Mouse (Mus musculus): ENCODE data around the gene Mr1. TPM values are rescaled to one million over a fixed set of nuclear protein-coding genes. Genes with fewer than 3 reads are reported as not detected.
"Not testable (repeated sequence)": the region's sequence is repeated elsewhere in the genome, so short reads cannot be mapped to it uniquely, and the experiment has no call there.

Gene Mr1
- 31.1 and 34.0 TPM in 2 replicates for polyA plus RNA-seq (2015; fragmentation: Nextera tagmentation; extraction: Ambion mirVana)

DNA sequence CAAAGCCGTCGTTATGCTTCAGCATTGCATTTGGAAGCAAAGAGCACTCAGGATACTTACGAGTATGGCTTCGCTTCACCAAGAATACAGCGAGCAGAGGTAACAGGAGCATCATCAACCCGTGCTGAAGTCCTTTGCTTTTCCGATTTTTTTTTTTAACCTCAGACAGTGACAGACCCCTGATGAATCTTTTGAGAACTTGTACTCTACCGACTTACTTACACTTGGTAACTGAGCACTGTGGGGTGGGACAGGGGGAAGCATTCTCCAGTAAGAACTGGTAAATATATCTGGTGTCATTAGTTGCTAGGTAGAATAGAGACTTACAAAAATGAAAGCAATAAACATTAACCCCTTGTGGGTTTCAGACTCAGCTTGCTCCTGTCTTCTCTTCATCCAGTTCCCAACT lies at the start of gene Mr1:
Gene Mr1, minus strand, starts transcription at position 243 of the 409 bp plus-strand sequence.
- peak; percentile 87 for DNase-seq (ENCODE audit: low spot score)

DNA sequence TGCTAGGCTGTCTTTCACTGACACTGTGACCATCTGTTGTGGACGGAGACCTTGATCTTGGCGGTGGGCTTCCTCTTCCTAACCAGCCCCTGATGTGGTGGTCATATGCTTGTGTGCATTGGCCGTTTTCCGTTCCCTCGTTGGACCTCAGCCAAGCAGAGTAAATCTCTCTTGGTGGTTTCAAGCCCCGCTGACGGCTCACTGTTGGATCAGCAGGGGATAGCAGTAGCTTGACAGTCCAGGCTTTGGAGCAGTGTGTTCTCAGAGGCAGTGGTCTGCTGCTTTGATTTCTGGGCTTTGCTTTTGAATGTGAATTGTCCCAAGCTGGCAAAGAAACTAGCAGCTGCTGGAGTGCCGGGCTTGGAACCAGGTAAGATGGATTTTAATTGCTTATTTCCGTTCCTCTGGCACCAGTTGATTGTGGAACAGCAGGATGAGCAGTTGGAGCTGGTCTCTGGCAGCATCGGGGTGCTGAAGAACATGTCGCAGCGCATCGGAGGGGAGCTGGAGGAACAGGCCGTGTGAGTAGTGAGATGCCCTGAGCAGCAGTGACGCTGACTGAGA lies 46.3 kb upstream of the Mr1 start:
- no peak for DNase-seq (ENCODE audit: low spot score)

DNA sequence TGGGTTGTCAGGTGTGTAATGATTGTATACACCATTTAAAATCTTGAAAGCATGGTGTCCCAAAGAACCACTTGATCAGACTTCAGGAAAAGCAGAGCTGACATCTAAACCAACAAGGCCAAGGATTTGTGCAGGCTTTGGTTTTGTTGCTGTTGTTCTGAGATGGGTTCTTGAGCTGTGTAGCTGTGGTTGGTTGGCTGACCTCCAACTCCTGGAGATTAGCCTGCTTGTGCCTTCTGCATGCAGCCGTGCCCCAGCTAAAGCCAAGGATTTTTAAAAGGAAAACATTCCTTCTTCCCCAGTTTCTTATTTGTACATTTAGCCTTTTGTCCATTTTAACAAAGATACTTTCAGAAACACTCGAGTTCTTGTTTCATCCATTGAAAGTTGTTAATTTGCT lies 45.1 kb upstream of the Mr1 start:
- DNase-seq (ENCODE audit: low spot score) = no peak

DNA sequence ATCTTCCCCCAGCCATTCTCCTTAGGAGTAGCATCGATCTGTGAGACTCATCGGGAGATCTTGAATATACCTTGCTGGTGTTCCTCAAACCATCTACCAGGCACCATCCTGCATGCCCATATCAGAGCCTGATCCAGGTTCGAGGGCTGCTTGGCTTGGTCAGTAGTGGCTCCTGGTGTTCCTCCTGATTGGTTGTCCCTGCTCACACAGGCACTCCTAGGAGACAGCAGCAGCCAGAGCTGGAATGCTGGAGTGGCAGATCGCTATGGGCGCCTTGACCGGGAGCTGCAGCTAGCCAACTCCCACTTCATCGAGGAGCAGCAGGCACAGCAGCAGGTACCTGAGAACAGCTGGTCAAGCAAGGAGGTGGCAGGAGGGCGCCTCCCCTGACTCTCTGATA lies 44.6 kb upstream of the Mr1 start:
- no peak for DNase-seq (ENCODE audit: low spot score)

DNA sequence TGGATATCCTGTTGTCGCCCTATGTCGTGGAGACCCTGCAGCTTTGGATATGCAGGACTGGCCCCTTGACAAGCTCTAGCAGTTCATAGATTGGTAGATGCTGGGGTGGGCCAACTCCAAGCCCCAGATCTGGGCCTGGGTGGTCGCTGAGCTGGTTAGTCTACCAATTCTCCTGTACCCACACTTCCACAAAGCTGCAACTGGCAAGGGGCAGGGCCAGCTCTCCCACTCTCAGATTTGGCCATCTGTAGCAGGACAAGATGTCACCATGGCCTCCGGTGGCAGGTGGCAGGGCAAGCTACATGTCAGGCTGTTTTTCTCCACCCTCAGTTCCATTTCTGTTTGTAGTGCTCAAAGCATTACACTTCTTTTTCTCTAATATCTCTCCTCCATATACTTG lies 42.0 kb upstream of the Mr1 start:
- no peak for DNase-seq (ENCODE audit: low spot score)

DNA sequence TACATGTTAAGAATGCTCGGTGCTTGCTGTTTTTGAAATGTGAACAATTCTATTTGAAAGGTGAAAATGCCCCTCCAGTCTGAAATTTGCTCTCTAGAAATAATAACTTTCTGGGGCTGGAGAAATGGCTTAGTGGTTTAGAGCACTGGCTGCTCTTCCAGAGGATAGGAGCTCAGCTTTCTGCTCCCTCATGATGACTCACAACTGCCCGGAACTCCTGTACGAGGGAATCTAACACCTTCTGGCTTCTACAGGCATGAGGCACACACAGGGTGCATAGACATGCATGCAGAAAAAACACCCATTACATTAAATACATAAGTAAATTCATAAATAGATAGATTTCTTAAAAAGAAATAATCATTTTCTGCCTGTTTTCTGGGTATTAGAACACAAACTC lies 37.6 kb upstream of the Mr1 start:
- no peak for DNase-seq (ENCODE audit: low spot score)

DNA sequence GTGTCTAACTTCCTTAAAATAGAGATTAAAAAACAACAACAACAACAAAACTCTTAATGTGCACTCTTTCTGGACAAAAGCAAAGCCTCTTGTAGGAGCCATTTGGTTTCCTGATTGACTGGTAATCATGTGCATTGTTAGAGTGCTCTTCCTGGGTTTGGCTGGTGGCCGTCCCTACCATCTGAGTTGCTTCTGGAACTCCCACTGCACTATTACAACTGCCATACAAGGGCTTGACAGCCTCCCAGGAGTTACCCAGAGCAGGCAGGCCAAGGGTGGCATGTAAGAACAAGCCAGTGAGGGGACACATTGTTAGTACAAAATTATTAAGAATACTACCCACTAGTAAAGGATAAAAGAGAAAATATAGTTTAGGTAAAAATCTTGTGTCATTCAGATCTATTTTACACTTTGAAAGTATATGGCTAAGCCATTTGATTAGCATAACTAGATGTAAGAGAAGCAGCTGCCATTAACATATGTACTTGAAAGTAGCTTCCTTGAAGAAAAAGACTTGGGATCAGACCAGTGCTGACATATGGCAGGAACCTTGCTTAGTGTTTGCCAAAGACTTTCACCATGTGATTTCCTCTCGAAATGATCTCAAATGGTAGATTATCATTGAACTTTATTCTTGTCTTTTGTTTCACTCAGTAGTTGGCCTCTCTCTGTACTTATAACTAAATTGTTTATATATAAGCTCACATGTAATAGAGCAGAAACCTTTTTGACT lies 31.7 kb upstream of the Mr1 start:
- no peak for DNase-seq (ENCODE audit: low spot score)

DNA sequence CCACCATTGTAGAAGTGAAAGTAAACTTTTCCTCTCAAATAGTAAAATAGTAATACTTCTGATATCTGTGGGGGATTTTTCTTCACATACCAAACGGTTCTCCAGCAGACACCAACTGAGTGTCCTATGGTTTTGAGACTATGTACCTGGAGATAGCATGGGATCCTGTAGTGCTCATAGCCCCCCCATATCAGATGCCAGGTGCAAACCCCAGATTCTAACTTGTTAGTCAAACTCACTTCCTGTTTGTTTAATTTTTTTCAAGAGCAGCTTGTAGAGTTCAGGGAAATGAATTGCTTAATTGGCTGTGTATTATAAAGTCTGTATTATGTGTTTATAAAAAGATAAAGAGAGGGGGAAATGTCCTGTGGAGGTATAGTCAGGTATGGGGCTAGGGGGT lies 27.8 kb upstream of the Mr1 start:
- DNase-seq (ENCODE audit: low spot score) = peak; percentile 60

DNA sequence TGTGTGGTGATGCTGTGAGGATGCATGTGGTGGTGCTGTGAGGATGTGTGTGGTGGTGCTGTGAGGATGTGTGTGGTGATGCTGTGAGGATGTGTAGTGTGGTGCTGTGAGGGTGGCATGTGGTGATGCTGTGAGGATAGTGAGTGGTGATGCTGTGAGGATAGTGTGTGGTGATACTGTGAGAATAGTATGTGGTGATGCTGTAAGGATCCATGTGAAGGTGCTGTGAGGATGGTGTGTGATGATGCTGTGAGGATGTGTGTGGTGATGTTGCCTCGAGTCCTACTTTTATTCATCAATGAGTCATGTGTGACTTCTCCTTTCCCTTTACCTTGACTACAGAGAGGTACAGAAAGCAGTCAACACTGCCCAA lies 27.0 kb upstream of the Mr1 start:
- DNase-seq (ENCODE audit: low spot score) = not testable (repeated sequence)

DNA sequence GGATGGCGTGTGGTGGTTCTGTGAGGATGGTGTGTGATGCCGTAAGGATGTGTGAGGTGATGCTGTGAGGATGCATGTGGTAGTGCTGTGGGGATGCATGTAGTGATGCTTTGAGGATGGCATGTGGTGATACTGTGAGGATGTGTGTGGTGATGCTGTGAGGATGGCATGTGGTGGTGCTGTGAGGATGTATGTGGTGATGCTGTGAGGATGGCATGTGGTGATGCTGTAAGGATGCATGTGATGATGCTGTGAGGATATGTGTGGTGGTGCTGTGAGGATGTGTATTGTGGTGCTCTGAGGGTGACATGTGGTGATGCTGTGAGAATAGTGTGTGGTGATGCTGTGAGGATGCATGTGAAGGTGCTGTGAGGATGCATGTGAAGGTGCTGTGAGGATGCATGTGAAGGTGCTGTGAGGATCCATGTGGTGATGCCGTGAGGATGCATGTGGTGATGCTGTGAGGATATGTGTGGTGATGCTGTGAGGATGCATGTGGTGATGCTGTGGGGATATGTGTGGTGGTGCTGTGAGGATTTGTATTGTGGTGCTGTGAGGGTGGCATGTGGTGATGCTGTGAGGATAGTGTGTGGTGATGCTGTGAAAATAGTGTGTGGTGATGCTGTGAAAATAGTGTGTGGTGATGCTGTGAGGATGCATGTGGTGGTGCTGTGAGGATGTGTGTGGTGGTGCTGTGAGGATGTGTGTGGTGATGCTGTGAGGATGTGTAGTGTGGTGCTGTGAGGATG lies 26.5 kb upstream of the Mr1 start:
- DNase-seq (ENCODE audit: low spot score) = no peak

DNA sequence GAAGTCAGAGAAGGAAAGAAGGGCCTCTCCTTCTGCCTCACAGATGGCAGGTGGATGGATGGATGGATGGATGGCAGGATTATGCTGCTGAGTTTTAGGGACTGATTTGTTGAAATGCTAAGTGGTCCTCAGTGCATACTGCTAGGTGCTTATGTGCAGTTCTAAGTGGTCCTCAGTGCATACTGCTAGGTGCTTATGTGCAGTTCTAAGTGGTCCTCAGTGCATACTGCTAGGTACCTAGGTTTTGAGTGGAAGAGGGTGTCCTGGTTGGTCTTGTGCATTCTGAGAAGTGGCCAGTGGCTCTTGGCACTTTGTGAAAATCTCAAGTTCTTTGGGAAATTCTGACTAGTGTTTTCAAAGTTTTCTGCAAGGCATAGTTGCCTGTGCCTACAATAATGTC lies 23.3 kb upstream of the Mr1 start:
- DNase-seq (ENCODE audit: low spot score) = no peak

DNA sequence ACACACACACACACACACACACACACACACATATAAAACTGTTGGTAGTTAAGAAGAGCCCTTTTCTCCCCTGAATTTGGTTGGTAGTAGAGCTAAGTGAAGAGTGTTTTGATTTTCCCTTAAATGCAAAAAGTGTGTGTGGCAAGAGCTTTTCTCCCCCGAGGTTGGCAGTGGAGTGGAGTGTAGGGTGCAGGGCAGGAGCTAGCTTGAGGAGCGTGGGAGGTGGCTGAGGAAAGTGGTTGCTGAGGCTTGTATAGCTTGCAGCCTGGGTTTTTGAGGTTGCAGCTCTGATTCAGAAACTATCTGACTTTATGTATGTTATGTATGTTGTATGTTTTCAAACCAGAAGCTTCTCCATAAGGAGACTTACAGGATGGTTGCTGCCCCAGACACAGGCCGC lies 20.8 kb upstream of the Mr1 start:
- DNase-seq (ENCODE audit: low spot score) = no peak

DNA sequence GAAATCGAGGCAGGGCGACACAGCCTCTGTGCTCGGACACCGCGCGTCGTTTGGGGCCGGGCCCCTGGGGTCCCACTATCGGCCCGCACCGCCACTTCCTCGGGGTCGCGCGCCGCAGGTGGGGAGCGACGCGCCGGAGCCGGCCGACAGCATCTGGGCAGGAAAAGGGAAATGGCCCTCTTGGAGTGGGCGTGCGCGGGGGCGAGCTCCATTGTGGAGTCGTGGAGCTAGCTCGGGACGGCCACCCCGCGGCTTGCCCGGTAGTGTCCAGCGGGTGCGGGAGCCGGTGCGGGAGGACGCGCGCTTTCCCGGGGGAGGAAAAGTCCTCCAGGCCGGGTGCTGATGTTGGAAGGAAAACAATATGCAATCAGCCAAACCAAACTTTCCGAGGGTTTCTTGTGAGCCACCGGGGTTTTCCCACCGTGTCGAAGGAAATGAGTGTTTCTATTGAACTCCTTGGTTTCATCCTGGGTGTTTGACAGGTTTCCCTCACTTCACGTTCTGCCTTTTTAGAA lies 12.4 kb upstream of the Mr1 start:
- DNase-seq (ENCODE audit: low spot score) = peak; percentile 56

DNA sequence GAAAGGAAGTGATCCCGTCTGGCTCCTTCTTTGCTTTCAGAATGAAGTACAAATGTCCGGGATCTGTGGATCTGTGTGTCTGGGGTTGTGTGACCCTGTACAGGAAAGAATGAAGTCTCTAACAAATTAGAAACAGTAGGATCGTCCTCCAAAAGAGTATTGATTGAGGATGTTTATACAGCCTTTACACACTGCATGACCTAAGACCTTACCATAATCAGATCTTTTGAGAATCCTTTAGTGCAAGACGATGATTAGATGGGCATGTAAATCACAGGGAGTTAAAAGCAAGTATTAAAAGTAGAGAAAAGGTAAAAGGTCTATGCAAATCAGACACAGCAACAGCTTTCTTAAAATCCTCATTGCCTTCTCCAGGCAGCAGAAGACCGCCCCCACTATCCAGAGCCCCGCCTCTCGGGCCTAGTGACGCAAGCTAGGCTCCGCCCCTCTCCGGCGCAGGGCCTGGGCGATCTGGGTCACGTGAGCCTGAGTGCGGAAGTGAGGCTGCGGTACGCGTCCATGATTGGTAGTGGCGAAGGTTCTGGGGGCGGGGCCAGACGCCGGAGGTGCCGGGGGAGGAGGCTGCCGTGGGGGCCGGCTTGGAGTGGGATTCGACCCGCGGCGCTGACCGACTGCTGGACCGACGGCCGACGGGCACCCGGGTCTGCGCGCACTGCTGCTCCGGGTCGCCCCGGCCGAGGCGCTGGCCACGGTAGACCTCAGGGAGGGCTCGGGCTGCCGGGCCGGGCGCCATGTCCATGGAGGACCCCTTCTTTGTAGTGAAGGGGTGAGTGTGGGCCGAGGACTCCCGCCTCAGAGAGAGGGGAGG lies 11.7 kb upstream of the Mr1 start, which contains the start of gene Stx6:
Gene Stx6, plus strand, starts transcription at position 575 of the 829 bp plus-strand sequence.
- DNase-seq (ENCODE audit: low spot score) = peak; percentile 98

DNA sequence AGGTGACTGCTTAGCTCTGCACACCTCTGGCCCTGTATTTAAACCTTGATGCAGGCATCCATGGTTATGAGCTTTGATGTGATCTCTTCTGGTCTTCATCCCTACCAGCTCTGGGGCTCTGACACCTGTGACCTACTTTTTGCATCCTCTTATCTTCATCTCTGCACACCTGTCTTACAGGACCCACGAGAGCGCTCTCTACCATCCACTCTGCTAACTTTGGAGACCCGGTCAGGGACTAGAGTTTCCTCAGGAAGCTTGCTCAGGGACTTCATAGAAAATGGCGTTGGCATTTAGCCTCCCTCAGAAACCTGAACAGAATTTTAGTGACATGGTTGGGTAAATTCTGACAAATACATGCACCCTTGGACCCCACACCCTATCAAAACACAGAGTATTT lies 7.3 kb upstream of the Mr1 start:
- peak; percentile 86 for DNase-seq (ENCODE audit: low spot score)

DNA sequence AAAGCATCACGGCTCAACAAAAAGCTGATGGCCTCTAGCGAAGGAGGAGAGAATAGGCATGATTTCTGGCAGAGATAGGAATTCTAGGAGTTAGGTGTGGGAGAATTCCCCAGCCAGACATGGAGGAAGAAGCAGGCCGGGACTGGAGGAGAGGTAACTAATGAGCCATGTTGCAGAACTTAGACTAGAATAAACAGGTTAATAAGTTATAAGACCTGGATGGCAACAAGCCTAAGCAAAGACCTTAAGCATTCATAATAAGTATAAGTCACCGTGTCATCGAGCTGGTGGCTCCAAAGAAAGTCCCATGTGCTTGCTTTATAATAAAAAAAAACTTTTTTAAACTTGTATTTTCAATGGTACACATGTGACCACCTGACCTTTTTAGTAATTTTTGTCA lies 4.2 kb upstream of the Mr1 start:
- DNase-seq (ENCODE audit: low spot score) = no peak

DNA sequence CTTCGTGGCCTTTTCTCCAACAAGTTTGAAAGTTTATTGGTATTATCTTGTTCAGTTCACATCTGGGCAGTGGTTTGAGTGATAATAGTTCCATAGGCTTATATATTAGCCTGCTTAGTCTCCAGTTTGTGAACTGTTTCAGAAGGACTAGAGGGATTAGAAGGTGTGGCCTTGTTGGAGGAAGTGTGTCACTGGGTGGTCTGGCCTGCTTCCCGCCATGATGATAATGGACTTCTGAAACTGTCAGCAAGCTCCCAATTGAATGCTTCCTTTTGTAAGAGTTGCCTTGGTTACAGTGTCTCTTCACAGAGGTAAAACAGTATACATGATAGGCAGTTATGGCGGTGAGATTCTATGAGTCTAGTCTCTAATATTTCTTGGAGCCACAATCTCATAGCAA lies 2.8 kb upstream of the Mr1 start:
- no peak for DNase-seq (ENCODE audit: low spot score)

DNA sequence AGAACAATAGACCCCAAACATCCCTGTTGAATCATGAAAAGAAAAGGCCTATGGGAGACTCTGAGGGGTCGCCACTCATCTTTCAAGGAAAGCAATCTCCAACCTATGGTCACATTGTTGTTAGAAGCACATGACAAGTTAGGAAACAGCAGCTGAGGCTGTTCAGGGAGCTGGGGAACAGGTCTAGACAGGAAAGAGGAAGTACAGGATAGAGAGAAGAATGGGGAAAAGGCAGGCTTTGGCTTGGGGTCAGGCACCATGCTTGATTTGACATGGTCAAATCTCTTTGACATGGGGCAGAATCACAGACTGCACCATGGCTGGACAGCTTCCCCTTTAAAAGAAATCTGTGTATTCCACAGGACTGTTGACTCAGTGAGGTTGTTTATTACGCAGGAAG lies 614 bp upstream of the Mr1 start:
- no peak for DNase-seq (ENCODE audit: low spot score)

DNA sequence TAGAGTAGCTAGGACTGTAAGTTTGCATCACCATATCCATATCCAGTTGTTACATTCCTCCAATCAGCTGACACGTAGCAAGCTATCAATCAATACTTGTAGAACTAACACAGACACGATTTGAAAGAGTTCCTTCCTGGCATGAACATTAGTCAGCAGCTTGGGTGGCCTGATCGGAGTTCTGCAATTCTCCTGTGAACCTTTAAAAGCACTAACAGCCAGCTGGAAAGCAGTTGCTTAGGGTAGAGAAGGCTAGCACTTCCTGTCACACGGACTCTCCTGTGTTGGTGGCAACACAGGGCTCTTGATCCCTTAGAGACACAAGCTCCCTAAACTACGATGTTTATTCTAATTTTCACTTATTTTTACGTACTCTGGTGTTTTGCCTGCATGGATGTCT lies 994 bp downstream of the Mr1 start:
- peak; percentile 76 for DNase-seq (ENCODE audit: low spot score)

DNA sequence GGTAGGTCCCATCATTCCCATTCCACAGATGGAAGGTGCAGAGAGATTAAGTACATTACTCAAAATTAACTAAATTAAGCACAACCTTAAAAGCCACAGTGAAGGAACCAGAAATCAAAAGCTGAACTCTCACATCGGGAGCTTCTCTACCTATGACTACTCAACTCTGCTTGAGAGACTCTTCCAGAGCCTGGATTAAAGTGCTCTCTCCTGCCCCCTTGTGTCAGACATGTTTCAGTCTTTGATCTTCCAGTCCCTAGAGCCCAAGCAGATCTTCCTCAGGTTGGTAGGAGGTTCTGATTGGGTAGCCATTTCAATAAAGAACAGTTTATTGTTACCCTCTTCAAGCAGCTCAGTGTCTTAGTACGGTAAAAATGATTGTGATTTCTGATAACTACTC lies 6.5 kb downstream of the Mr1 start:
- DNase-seq (ENCODE audit: low spot score) = peak; percentile 80

DNA sequence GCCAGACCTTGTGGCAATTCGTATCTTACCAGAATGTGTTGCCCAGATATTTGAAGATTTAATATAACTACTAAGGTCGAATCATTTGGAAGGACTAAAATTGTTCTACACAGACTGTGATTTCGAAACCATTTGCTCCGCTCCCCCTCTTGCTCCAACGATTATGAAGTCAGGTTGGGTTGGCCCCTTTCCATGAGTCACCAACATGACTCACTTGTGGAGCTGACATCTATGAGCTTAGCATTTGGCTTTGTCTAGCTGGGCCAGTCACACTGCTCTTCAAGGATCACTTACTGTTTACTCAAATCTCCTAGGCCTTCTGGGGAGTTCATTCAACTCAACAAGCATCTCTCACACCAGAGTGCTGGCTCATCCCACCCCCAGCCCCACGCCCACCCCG lies 7.8 kb downstream of the Mr1 start:
- DNase-seq (ENCODE audit: low spot score) = no peak

DNA sequence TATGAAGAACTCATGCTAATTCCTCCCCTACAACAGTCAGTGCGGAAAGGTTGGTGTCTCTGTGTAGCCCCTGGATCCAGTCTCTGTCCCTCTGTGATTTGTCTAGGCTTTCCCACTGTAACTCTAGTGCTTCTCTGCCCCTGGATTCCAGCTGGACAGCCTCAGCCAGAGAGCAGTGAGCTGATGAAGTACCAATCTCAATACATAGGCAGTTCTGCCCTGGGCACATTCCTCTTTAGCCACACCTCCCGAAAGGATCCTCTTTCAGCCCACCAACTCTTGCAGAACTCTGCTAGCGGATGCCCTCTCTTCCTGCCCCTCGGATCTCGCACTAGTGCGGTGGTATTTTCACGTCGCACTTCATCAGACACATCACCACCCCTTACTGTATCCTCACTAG lies 11.7 kb downstream of the Mr1 start:
- no peak for DNase-seq (ENCODE audit: low spot score)
